Mouse (Mus musculus): ENCODE data around the gene Fam114a1.

GRCm38 (mm10) chr5:65005251-65005650 lies 35.4 kb downstream of the Fam114a1 start:
- no peak for TF ChIP-seq GATA1 (IDR thresholded peaks at IDR 0.05; ENCODE audit: borderline replicate concordance, low read length)
- no peak for TF ChIP-seq FLI1 (IDR thresholded peaks at IDR 0.05; ENCODE audit: low read length)

All from megakaryocyte, embryonic 14.5 days (primary cell).